In the genomic region with DNA sequence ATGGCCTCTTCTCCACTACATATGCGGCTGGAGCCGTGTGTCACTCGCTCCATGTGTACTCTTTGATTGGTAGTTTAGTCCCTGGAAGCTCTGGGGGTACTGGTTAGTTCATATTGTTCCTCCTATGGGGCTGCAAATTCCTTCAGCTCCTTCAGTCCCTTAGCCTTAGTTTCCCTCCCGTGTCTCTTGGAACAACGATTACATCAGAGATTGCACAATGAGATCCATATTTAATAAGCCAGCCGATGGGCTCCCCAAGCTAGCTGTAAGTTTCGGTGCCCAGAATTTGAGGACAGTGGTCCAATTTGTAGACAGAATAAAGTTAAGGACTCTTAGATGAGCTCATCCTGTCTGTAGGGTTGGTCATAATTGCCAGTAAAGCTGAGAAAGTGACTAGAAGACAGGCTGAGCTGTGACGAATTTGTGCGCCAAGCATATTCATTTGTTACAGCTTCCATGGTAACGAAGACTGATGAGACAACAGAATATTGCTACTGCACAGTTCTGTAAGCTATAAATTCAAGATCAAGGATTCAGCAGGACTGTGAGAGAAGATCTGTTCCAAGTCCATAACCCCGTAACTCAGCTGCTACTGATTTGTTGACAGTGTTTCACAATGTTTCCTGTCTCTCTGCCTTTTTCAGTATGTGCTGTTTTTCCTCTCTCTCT, we compare ENCODE assay signal across 21 mouse cellular contexts. TPM values are rescaled to one million over a fixed set of nuclear protein-coding genes. Genes with fewer than 3 reads are reported as not detected.
DNase-seq lines count a peak whose midpoint lies in the region; ATAC-seq and TF ChIP-seq lines count a peak whose summit lies in the region.
"Had no signal": no experiment of that assay in that cellular context is flagged by ENCODE, and none has a peak within 500 bp of the region (broad histone marks: within the 10 kb centered on the region; RNA-seq: fewer than 3 reads in every experiment).

No protein-coding gene starts in this region.

- ATAC-seq in liver, postnatal 0 days, result peak; percentile 59
- no peak for ATAC-seq in erythroblast, adult 5-6 weeks (replicated peaks; ENCODE audit: low FRiP score, poor library complexity, severe bottlenecking)
- ATAC-seq: intestine, embryonic 16.5 days had no signal

- no peak for TF ChIP-seq EP300 in liver, postnatal 0 days (IDR thresholded peaks at IDR 0.05; ENCODE audit: low read depth)

- H3K4me3 ChIP-seq in left cerebral cortex, adult 2 months, result no peak overlapping the region
- H3K4me3 ChIP-seq in liver, postnatal 0 days (ENCODE audit: low read depth, low read length), result no peak overlapping the region
- H3K4me3 ChIP-seq: embryonic facial prominence, embryonic 12.5 days; forebrain, embryonic 10.5 days; limb, embryonic 13.5 days; midbrain, embryonic 10.5 days; myocyte had no signal

- no peaks in the 10 kb centered on the region for H3K9me3 ChIP-seq in liver, postnatal 0 days (ENCODE audit: low read length)
- H3K9me3 ChIP-seq: embryonic facial prominence, embryonic 12.5 days; forebrain, embryonic 10.5 days; limb, embryonic 13.5 days; midbrain, embryonic 10.5 days had no signal

- intact Hi-C loops in left cerebral cortex, postnatal 14 days (cut with DNase I), result no loop called here
- intact Hi-C loops in left cerebral cortex, adult 2 months (cut with DNase I), result no loop called here

- WGBS in liver, postnatal 0 days (ENCODE audit: insufficient replicate concordance), result 59% methylated on average over 11 of the region's 11 CpGs

- no peaks in the 10 kb centered on the region for H3K27me3 ChIP-seq in liver, postnatal 0 days (ENCODE audit: insufficient read depth, low read length)
- H3K27me3 ChIP-seq: embryonic facial prominence, embryonic 12.5 days; limb, embryonic 13.5 days had no signal

- H3K9ac ChIP-seq in liver, postnatal 0 days (replicated peaks), result no peak overlapping the region
- H3K9ac ChIP-seq: embryonic facial prominence, embryonic 12.5 days; limb, embryonic 13.5 days had no signal

- no peak for TF ChIP-seq CTCF in left cerebral cortex, adult 2 months (IDR thresholded peaks at IDR 0.05)
- TF ChIP-seq CTCF in liver, postnatal 0 days (IDR thresholded peaks at IDR 0.05; ENCODE audit: low read depth), result no peak

- H3K4me1 ChIP-seq in liver, postnatal 0 days (ENCODE audit: insufficient read depth), result peaks cover 15% of the 10 kb centered on the region
- H3K4me1 ChIP-seq: embryonic facial prominence, embryonic 12.5 days; forebrain, embryonic 10.5 days; limb, embryonic 13.5 days; midbrain, embryonic 10.5 days had no signal

- H3K36me3 ChIP-seq in liver, postnatal 0 days (replicated peaks; ENCODE audit: insufficient read depth, low read length), result no peaks in the 10 kb centered on the region
- H3K36me3 ChIP-seq: forebrain, embryonic 10.5 days; midbrain, embryonic 10.5 days had no signal

- DNase-seq in gastrocnemius, adult 18-20 months (ENCODE audit: low spot score), result peak; percentile 19
- no peak for DNase-seq in gastrocnemius, postnatal 4 days (ENCODE audit: low spot score in 2 of 2)
- DNase-seq in left cerebral cortex, postnatal 14 days (ENCODE audit: low spot score in 2 of 2), result peak; percentile 26 to 51
- DNase-seq in left cerebral cortex, adult 2 months (ENCODE audit: extremely low spot score in 1 of 2, low spot score in 2 of 2), result no peak
- DNase-seq in adipocyte (ENCODE audit: low spot score), result peak; percentile 70
- no peak for DNase-seq in liver, postnatal 0 days
- no peak for DNase-seq in thymus, postnatal 0 days (ENCODE audit: low spot score)
- DNase-seq: adrenal gland, postnatal 25 days; kidney, postnatal 14 days had no signal

- no peak overlapping the region for H3K27ac ChIP-seq in left cerebral cortex, adult 2 months
- H3K27ac ChIP-seq in liver, postnatal 0 days (ENCODE audit: low read depth), result no peak overlapping the region
- H3K27ac ChIP-seq: embryonic facial prominence, embryonic 12.5 days; forebrain, embryonic 10.5 days; limb, embryonic 13.5 days; midbrain, embryonic 10.5 days had no signal

- H3K4me2 ChIP-seq in liver, postnatal 0 days (ENCODE audit: low read depth, low read length), result no peak overlapping the region
- H3K4me2 ChIP-seq: embryonic facial prominence, embryonic 12.5 days; limb, embryonic 13.5 days had no signal

RNA-seq across cellular contexts. Expression of gene Has1, which starts 11.9 kb away (rescaled TPM):
- total RNA-seq in gastrocnemius, adult 18-20 months (2021), result under 1 TPM; 0.09 to 0.52 TPM
- total RNA-seq in gastrocnemius, postnatal 4 days (2021), result under 1 TPM; 0.18 to 0.69 TPM
- total RNA-seq in left cerebral cortex, postnatal 14 days (2021), result under 1 TPM; 0.26 to 0.32 TPM
- total RNA-seq in left cerebral cortex, adult 2 months (2021), result under 1 TPM; 0.81 to 0.82 TPM
- 0.08 and 0.09 TPM in 2 replicates for polyA plus RNA-seq in liver, postnatal 0 days (2015; fragmentation: Nextera tagmentation; extraction: Ambion mirVana)
- 0.36 and 0.40 TPM in 2 replicates for polyA plus RNA-seq in thymus, postnatal 0 days (2015; fragmentation: Nextera tagmentation; extraction: Ambion mirVana)
- total RNA-seq in erythroblast, adult 5-6 weeks (2015; ENCODE audit: low replicate concordance), result not detected in 2 replicates
- total RNA-seq in erythroblast, adult 5-6 weeks (2017; ENCODE audit: low replicate concordance), result not detected in 2 replicates
- total RNA-seq: adrenal gland, postnatal 25 days had no signal

RNA-seq across cellular contexts. Expression of gene Fpr1, which starts 16.8 kb away (rescaled TPM):
- total RNA-seq in gastrocnemius, adult 18-20 months (2021), result not detected
- total RNA-seq in gastrocnemius, postnatal 4 days (2021), result under 1 TPM; 0.20 to 0.26 TPM
- not detected for total RNA-seq in left cerebral cortex, postnatal 14 days (2021)
- total RNA-seq in left cerebral cortex, adult 2 months (2021), result not detected
- polyA plus RNA-seq in liver, postnatal 0 days (2015; fragmentation: Nextera tagmentation; extraction: Ambion mirVana), result 13.3 and 13.7 TPM in 2 replicates
- 0.36 TPM in 1 of 2 replicates, not detected in the other for polyA plus RNA-seq in thymus, postnatal 0 days (2015; fragmentation: Nextera tagmentation; extraction: Ambion mirVana)
- total RNA-seq in erythroblast, adult 5-6 weeks (2015; ENCODE audit: low replicate concordance), result 19.4 and 26.3 TPM in 2 replicates
- 8.8 and 17.1 TPM in 2 replicates for total RNA-seq in erythroblast, adult 5-6 weeks (2017; ENCODE audit: low replicate concordance)
- total RNA-seq: ES-E14; layer of hippocampus, postnatal 36 days had no signal
- polyA plus RNA-seq: C2C12; forebrain, embryonic 10.5 days; limb, embryonic 13.5 days; midbrain, embryonic 10.5 days; myocyte had no signal

RNA-seq across cellular contexts. Expression of gene Fpr2, which starts 20.7 kb away (rescaled TPM):
- not detected for total RNA-seq in gastrocnemius, adult 18-20 months (2021)
- under 1 TPM in 1 of 2 experiments, not detected in 1; 0.98 TPM for total RNA-seq in gastrocnemius, postnatal 4 days (2021)
- not detected for total RNA-seq in left cerebral cortex, postnatal 14 days (2021)
- not detected for total RNA-seq in left cerebral cortex, adult 2 months (2021)
- 9.3 and 10.3 TPM in 2 replicates for polyA plus RNA-seq in liver, postnatal 0 days (2015; fragmentation: Nextera tagmentation; extraction: Ambion mirVana)
- polyA plus RNA-seq in thymus, postnatal 0 days (2015; fragmentation: Nextera tagmentation; extraction: Ambion mirVana), result 0.22 and 0.34 TPM in 2 replicates
- 51.6 and 66.7 TPM in 2 replicates for total RNA-seq in erythroblast, adult 5-6 weeks (2015; ENCODE audit: low replicate concordance)
- 23.8 and 33.6 TPM in 2 replicates for total RNA-seq in erythroblast, adult 5-6 weeks (2017; ENCODE audit: low replicate concordance)
- total RNA-seq: adrenal gland, postnatal 25 days; ES-E14; heart, postnatal 36 days; layer of hippocampus, postnatal 36 days had no signal
- polyA plus RNA-seq: C2C12; embryonic facial prominence, embryonic 12.5 days; forebrain, embryonic 10.5 days; limb, embryonic 13.5 days; midbrain, embryonic 10.5 days; myocyte had no signal

RNA-seq across cellular contexts. Expression of gene Fpr3, which starts 20.7 kb away (rescaled TPM):
- not detected for total RNA-seq in gastrocnemius, adult 18-20 months (2021)
- total RNA-seq in gastrocnemius, postnatal 4 days (2021), result not detected
- total RNA-seq in left cerebral cortex, postnatal 14 days (2021), result not detected
- not detected for total RNA-seq in left cerebral cortex, adult 2 months (2021)
- polyA plus RNA-seq in liver, postnatal 0 days (2015; fragmentation: Nextera tagmentation; extraction: Ambion mirVana), result not detected in 2 replicates
- polyA plus RNA-seq in thymus, postnatal 0 days (2015; fragmentation: Nextera tagmentation; extraction: Ambion mirVana), result not detected in 2 replicates
- not detected in 2 replicates for total RNA-seq in erythroblast, adult 5-6 weeks (2015; ENCODE audit: low replicate concordance)
- total RNA-seq in erythroblast, adult 5-6 weeks (2017; ENCODE audit: low replicate concordance), result not detected in 2 replicates
- total RNA-seq: adrenal gland, postnatal 25 days; ES-E14; heart, postnatal 36 days; layer of hippocampus, postnatal 36 days had no signal
- polyA plus RNA-seq: C2C12; embryonic facial prominence, embryonic 12.5 days; forebrain, embryonic 10.5 days; gonadal fat pad, adult 2 months; intestine, embryonic 16.5 days; limb, embryonic 13.5 days; midbrain, embryonic 10.5 days; myocyte had no signal

RNA-seq across cellular contexts. Expression of gene Spaca6, which starts 40.0 kb away (rescaled TPM):
- 1 to 10 TPM; 4.8 to 6.0 TPM for total RNA-seq in gastrocnemius, adult 18-20 months (2021)
- total RNA-seq in gastrocnemius, postnatal 4 days (2021), result 10 to 100 TPM; 37.3 to 49.3 TPM
- 10 to 100 TPM; 76.9 to 80.9 TPM for total RNA-seq in left cerebral cortex, postnatal 14 days (2021)
- total RNA-seq in left cerebral cortex, adult 2 months (2021), result 100 to 1,000 TPM; 107 to 114 TPM
- 2.1 and 3.1 TPM in 2 replicates for polyA plus RNA-seq in liver, postnatal 0 days (2015; fragmentation: Nextera tagmentation; extraction: Ambion mirVana)
- 5.5 and 8.0 TPM in 2 replicates for polyA plus RNA-seq in thymus, postnatal 0 days (2015; fragmentation: Nextera tagmentation; extraction: Ambion mirVana)
- total RNA-seq in erythroblast, adult 5-6 weeks (2015; ENCODE audit: low replicate concordance), result not detected in 2 replicates
- total RNA-seq in erythroblast, adult 5-6 weeks (2017; ENCODE audit: low replicate concordance), result not detected in 2 replicates

Comparison
In these comparisons a context has a peak if more than half of its experiments do, and no peak if none do; other contexts are left out.
1. DNase-seq: peak in gastrocnemius, adult 18-20 months (single experiment), left cerebral cortex, postnatal 14 days (2 of 2) and adipocyte (single experiment); none in gastrocnemius, postnatal 4 days (0 of 2), left cerebral cortex, adult 2 months (0 of 2), liver, postnatal 0 days (single experiment) and thymus, postnatal 0 days (single experiment).
2. RNA of gene Fpr1, which starts 16.8 kb away (total RNA-seq): 8.8 to 26.3 TPM in erythroblast, adult 5-6 weeks; 0.20 to 0.26 TPM in gastrocnemius, postnatal 4 days, not detected in left cerebral cortex, adult 2 months, not detected in gastrocnemius, adult 18-20 months and not detected in left cerebral cortex, postnatal 14 days; every median in the first group is over 4 times any median in the second.
3. RNA of gene Fpr2, which starts 20.7 kb away (total RNA-seq): 23.8 to 66.7 TPM in erythroblast, adult 5-6 weeks; 0.98 TPM in gastrocnemius, postnatal 4 days, not detected in left cerebral cortex, postnatal 14 days, not detected in gastrocnemius, adult 18-20 months and not detected in left cerebral cortex, adult 2 months; every median in the first group is over 10 times any median in the second.